Mouse (Mus musculus) liver, embryonic 14.5 days (tissue): ENCODE results near the gene 2210016F16Rik.

Experiments
- CTCF ChIP-seq: IDR thresholded peaks from 2 replicates; pipeline ENCODE4 v1.5.1; 2016; ENCODE audit warnings: antibody characterized with exemption, low read depth, control low read depth
- EP300 ChIP-seq: IDR thresholded peaks from 2 replicates; pipeline ENCODE4 v1.6.1; 2016; ENCODE audit warnings: antibody characterized with exemption, low read depth

- no peak for TF ChIP-seq EP300
- no peak for TF ChIP-seq CTCF
Observed at GRCm38 (mm10) chr13:58344505-58344904, 40.5 kb downstream of the 2210016F16Rik start.
